Mouse (Mus musculus) spleen, adult 2 months (tissue): ENCODE measurements around the gene Tprg. TPM values are rescaled to one million over a fixed set of nuclear protein-coding genes. Genes with fewer than 3 reads are reported as not detected.

Source experiments
- DNase-seq, 2 experiments: peaks; one replicate each; pipeline versions ENCODE4 v3.0.0 to v3.0.0-alpha.2; 2012 to 2021; ENCODE audit warnings: low spot score in 2 of 2, low read depth in 1 of 2
- H3K27ac ChIP-seq: fragments of 200-500 bp; 2 replicates; pipeline ENCODE4 v1.5.1; 2012; ENCODE audit warnings: low read length, inconsistent platforms; ENCODE audit not compliant: insufficient read depth
- H3K27me3 ChIP-seq: fragments of 200-500 bp; 2 replicates; pipeline ENCODE4 v1.6.1; 2012; ENCODE audit warnings: mild to moderate bottlenecking, moderate library complexity, low read length, inconsistent platforms; ENCODE audit not compliant: control insufficient read depth, insufficient read depth
- H3K36me3 ChIP-seq: fragments of 200-500 bp; 2 replicates; pipeline ENCODE4 v1.6.1; 2012; ENCODE audit warnings: mild to moderate bottlenecking, low read length, inconsistent platforms; ENCODE audit not compliant: control insufficient read depth, insufficient read depth
- H3K4me1 ChIP-seq: fragments of 200-500 bp; 2 replicates; pipeline ENCODE4 v1.6.1; 2011; ENCODE audit warnings: inconsistent platforms; ENCODE audit not compliant: control insufficient read depth, insufficient read depth, insufficient read length
- H3K4me3 ChIP-seq: fragments of 200-500 bp; 2 replicates; pipeline ENCODE4 v1.5.1; 2011; ENCODE audit warnings: mild to moderate bottlenecking, inconsistent platforms; ENCODE audit not compliant: insufficient read depth, insufficient read length; ENCODE audit errors: extremely low read depth
- CTCF ChIP-seq: fragments of 200-500 bp; IDR thresholded peaks from 2 replicates; pipeline ENCODE4 v1.5.1; 2011; ENCODE audit warnings: mild to moderate bottlenecking, inconsistent platforms; ENCODE audit not compliant: insufficient read depth, insufficient read length, insufficient replicate concordance; ENCODE audit errors: extremely low read depth
- POLR2A ChIP-seq: fragments of 200-500 bp; IDR thresholded peaks from 2 replicates; pipeline ENCODE4 v1.6.1; 2011; ENCODE audit warnings: low read depth, low read length, inconsistent platforms
- WGBS: fragments of 180-500 bp; shearing (Covaris S2); methylation state at CpG from one replicate; pipeline ENCODE4 v1.1.7; 2018; 5-methylcytosine and 5-hydroxymethylcytosine counted together
- polyA plus RNA-seq: library from polyadenylated mRNA; depleted of rRNA; stranded (reverse); fragments of >200 nt; gene quantifications from 2 replicates; pipeline ENCODE4 v1.2.3, GENCODE M21; 2012; rRNA removed

The Tprg gene
- polyA plus RNA-seq, result not detected in 2 replicates

- no peak for DNase-seq
- H3K27ac ChIP-seq, result no peak within 1 kb of the TSS
- H3K4me1 ChIP-seq, result no peaks in the 10 kb centered on the region
- WGBS, result 94% methylated on average over 5 of the region's 5 CpGs
- no peaks in the 10 kb centered on the region for H3K27me3 ChIP-seq
- no peak within 1 kb of the TSS for H3K4me3 ChIP-seq
- TF ChIP-seq CTCF (no peak), POLR2A (no peak)
- no peaks in the 10 kb centered on the region for H3K36me3 ChIP-seq
These were observed at the start of gene Tprg for GRCm38 (mm10) chr16:25286517-25286916. Tprg (plus strand) TSS chr16:25286817.

DNA sequence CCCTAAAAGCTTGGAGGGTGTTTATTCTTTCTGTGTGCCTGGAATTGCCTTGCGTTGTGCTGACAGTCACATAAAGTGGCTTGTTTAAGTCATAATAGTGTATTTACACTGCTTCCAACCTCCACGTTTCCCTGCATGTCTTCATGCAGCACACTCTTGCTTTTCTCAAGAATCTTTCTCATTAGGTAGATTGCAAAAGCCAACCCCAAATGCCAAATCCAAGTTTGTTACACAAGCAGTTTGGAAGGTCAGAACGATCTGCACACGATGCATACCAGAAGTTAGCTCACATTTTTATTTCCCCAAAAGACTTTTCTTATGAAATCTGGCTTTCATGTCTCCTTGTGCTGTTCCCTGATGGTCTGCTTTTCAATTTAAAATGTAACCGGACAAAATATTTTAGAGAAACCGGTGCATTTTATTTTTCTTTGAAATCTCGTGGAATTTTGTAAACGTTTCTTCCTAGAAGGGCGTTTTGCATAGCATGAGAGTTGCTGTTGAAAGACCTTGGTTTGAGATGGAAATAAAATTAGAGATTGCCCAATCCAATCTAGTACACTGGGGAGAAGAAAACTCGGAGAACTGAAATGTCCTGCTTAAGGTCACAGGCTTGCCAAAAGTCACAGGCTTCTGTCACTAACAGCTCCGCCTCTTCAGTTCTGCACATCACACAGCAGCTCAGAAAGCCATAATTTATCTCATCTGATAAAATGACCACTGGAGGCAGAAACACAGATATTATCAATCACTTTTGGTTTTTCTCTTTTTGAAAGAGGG, 48.2 kb upstream of the Tprg start:
- Histone ChIP-seq H3K27me3 (no peaks in the 10 kb centered on the region; the same call in 1 of the 2 replicates), H3K4me1 (no peaks in the 10 kb centered on the region), H3K36me3 (no peaks in the 10 kb centered on the region), H3K27ac (no peak overlapping the region), H3K4me3 (no peak overlapping the region)
- 78% methylated on average over 11 of the region's 11 CpGs for WGBS
- TF ChIP-seq CTCF, result no peak
- TF ChIP-seq POLR2A, result no peak
- no peak for DNase-seq

GRCm38 (mm10) chr16:25248889-25249288, 37.7 kb upstream of the Tprg start:
- Histone ChIP-seq H3K4me3 (no peak overlapping the region), H3K36me3 (no peaks in the 10 kb centered on the region), H3K27me3 (no peaks in the 10 kb centered on the region), H3K27ac (no peak overlapping the region), H3K4me1 (peaks cover 11% of the 10 kb centered on the region; the same call in 1 of the 2 replicates)
- no peak for DNase-seq
- TF ChIP-seq CTCF (no peak), POLR2A (no peak)
- WGBS, result 10% methylated on average over 6 of the region's 6 CpGs

GRCm38 (mm10) chr16:25250129-25250749, 36.4 kb upstream of the Tprg start:
- Histone ChIP-seq H3K4me1 (peaks cover 11% of the 10 kb centered on the region; the same call in 1 of the 2 replicates), H3K4me3 (no peak overlapping the region), H3K27ac (no peak overlapping the region), H3K27me3 (no peaks in the 10 kb centered on the region), H3K36me3 (no peaks in the 10 kb centered on the region)
- WGBS, result 37% methylated on average over 6 of the region's 6 CpGs
- TF ChIP-seq POLR2A, result no peak
- TF ChIP-seq CTCF, result no peak
- DNase-seq, result no peak

DNA sequence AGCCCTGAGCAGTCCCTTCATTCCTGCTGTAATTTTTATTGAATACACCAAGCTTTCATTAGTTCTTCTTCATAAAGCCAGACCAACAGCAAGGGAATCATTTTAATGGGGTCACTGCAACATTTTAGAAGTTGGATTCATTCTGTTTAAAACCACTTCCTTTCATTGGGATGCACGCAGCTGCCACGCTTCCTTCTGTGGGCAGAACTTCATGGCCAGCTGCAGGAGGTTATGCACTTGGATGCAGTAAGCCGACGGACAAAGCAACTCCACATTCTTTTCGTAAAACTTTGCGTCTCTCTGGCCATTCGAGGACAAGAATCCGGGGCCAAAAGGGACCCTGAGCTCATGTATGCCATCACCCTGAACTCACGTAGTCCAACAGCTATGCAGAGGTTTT, 35.5 kb upstream of the Tprg start:
- Histone ChIP-seq H3K36me3 (no peaks in the 10 kb centered on the region), H3K4me1 (peaks cover 11% of the 10 kb centered on the region; the same call in 1 of the 2 replicates), H3K27me3 (no peaks in the 10 kb centered on the region), H3K4me3 (no peak overlapping the region), H3K27ac (no peak overlapping the region)
- DNase-seq, result no peak
- 18% methylated on average over 9 of the region's 9 CpGs for WGBS
- TF ChIP-seq POLR2A (no peak), CTCF (no peak)

DNA sequence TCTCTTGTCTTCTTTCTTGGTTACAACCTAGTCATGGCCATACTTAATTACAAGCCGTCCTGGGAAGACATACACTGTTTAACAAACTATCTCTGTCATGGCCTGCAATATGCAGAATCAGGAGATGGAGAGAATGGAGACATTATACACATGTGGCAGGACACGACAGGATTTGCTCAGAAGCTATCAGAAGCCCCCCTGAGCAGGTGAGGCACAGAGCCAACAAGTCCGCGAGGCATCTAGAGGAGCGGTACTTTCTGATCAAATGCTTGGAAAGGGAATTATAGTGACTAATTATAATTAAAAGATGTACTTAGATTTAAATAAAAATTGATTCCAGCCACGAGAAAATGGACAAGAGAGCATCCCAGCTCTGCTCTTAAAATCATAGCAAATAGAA, 32.0 kb upstream of the Tprg start:
- no peak overlapping the region for H3K4me3 ChIP-seq
- no peak for DNase-seq
- no peak for TF ChIP-seq CTCF
- no peak for TF ChIP-seq POLR2A
- H3K36me3 ChIP-seq, result no peaks in the 10 kb centered on the region
- H3K4me1 ChIP-seq, result peaks cover 3% of the 10 kb centered on the region; the same call in 1 of the 2 replicates
- no peaks in the 10 kb centered on the region for H3K27me3 ChIP-seq
- WGBS, result 88% methylated on average over 6 of the region's 6 CpGs
- H3K27ac ChIP-seq, result no peak overlapping the region

DNA sequence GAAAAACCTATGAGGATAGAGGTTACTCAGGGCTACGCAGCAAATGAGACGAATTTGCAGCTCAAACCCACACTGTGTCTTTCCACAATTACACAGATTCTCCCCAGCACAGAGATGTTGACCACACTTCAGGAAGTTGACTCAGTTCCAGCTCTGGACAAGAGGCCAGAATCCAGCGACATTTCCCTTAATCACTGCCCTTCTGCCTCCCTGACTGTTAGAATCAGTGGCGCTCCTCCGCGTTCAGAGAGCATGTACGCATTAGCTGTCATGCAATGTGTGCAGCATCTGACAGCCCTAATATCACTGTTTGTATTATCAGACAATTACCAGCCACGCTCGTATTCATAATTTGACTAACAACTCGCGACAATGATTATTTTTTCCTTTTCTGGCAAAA, 31.4 kb upstream of the Tprg start:
- Histone ChIP-seq H3K27ac (no peak overlapping the region), H3K27me3 (no peaks in the 10 kb centered on the region), H3K4me1 (peaks cover 3% of the 10 kb centered on the region; the same call in 1 of the 2 replicates), H3K36me3 (no peaks in the 10 kb centered on the region), H3K4me3 (no peak overlapping the region)
- WGBS, result 83% methylated on average over 11 of the region's 11 CpGs
- TF ChIP-seq CTCF (no peak), POLR2A (no peak)
- DNase-seq, result no peak
